Comparison of ENCODE assay signal across 8 mouse cellular contexts in the genomic region with DNA sequence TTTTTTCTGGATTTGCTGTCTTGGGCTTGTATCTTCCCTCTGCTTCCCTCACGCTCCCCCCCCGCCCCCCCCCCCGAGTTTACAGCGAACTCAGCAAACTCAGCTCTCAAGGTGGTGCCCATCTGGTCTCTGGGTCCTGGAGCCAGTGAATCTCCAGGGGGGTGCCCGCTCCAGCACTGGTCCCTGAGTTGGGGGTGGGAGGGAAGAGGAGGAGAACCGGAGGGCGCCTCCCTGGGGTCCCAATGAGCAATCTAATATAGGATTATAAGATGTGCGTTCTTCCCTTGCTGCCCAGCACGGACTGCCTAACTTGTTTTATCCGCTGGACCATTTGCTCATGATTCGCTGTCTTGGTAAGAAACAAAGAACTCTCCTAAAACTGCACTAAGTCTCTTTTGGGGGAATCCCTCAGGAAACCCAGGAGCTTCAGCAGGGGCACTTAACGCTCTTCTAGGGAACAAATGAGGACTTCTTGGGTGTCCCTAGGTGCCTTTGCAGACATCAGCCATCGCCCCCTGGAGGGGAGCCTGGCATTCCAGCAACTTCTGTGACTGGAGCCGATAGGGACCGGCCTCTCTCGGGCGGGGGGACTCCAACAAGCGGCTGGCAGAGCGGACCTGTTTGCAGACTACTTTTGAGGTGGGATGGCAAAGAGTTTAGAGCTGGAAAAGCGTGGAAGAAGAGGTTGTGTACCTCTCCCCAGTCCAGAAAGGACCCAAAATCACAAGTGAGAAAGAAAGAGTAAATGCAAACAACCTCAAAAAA. TPM values are rescaled to one million over a fixed set of nuclear protein-coding genes. Genes with fewer than 3 reads are reported as not detected.
DNase-seq lines count a peak whose midpoint lies in the region; ATAC-seq and TF ChIP-seq lines count a peak whose summit lies in the region.

No protein-coding gene starts in this region.

- peak; percentile 5 for DNase-seq in ovary, postnatal 10 days (ENCODE audit: low spot score)
- DNase-seq in ovary, adult 18-20 months (ENCODE audit: low spot score) = no peak
- peak; percentile 29 for DNase-seq in embryo, embryonic 11 days
- DNase-seq in kidney, postnatal 36 days = peak; percentile 56 to 65
- peak; percentile 38 for DNase-seq in lung, adult 2 months

- TF ChIP-seq POLR2A in lung, adult 2 months (IDR thresholded peaks at IDR 0.05; ENCODE audit: borderline replicate concordance, extremely low read depth, low read depth, low read length) = no peak

- H3K4me1 ChIP-seq in heart, embryonic 15.5 days (replicated peaks) = peaks cover 7% of the 10 kb centered on the region
- H3K4me1 ChIP-seq in lung, adult 2 months (ENCODE audit: control insufficient read depth, insufficient read depth, low read length) = peaks cover 3% of the 10 kb centered on the region
- H3K4me1 ChIP-seq in neural tube, embryonic 14.5 days (ENCODE audit: control insufficient read depth, insufficient read depth, low read length) = 0 out of 2 replicates have a peak, but pooled peaks cover 5% of the 10 kb centered on the region

- no peaks in the 10 kb centered on the region for H3K36me3 ChIP-seq in heart, embryonic 15.5 days
- H3K36me3 ChIP-seq in neural tube, embryonic 14.5 days (ENCODE audit: control insufficient read depth, insufficient read depth, low read length) = no peaks in the 10 kb centered on the region

- peak overlapping the region; percentile 91 for H3K4me2 ChIP-seq in heart, embryonic 15.5 days
- H3K4me2 ChIP-seq in neural tube, embryonic 14.5 days (ENCODE audit: low read depth, low read length) = peak overlapping the region; percentile 76

- TF ChIP-seq CTCF in lung, adult 2 months (IDR thresholded peaks at IDR 0.05; ENCODE audit: insufficient read depth, low read length) = no peak

- H3K9ac ChIP-seq in heart, embryonic 15.5 days = no peak overlapping the region
- no peak overlapping the region for H3K9ac ChIP-seq in neural tube, embryonic 14.5 days (replicated peaks; ENCODE audit: low read depth, low read length)

- H3K9me3 ChIP-seq in heart, embryonic 15.5 days (replicated peaks) = no peaks in the 10 kb centered on the region
- H3K9me3 ChIP-seq in neural tube, embryonic 14.5 days (ENCODE audit: control insufficient read depth, low read length) = no peaks in the 10 kb centered on the region

- no peak overlapping the region for H3K27ac ChIP-seq in heart, embryonic 15.5 days
- H3K27ac ChIP-seq in neural tube, embryonic 14.5 days (ENCODE audit: low read depth, low read length) = no peak overlapping the region

- WGBS in heart, embryonic 15.5 days = 10% methylated on average over 18 of the region's 20 CpGs
- WGBS in lung, adult 2 months = 27% methylated on average over 20 of the region's 20 CpGs
- 18% methylated on average over 15 of the region's 20 CpGs for WGBS in neural tube, embryonic 14.5 days

- peak overlapping the region; percentile 54 for H3K4me3 ChIP-seq in heart, embryonic 15.5 days
- H3K4me3 ChIP-seq in lung, adult 2 months (replicated peaks; ENCODE audit: extremely low read depth, low read depth, low read length) = peak overlapping the region; percentile 59
- H3K4me3 ChIP-seq in neural tube, embryonic 14.5 days (ENCODE audit: low read depth, low read length) = peak overlapping the region; percentile 40

- H3K27me3 ChIP-seq in heart, embryonic 15.5 days = peaks cover 45% of the 10 kb centered on the region
- H3K27me3 ChIP-seq in neural tube, embryonic 14.5 days (ENCODE audit: control insufficient read depth, insufficient read depth, low read length) = no peaks in the 10 kb centered on the region

- ATAC-seq in heart, embryonic 15.5 days (replicated peaks; ENCODE audit: insufficient number of reproducible peaks, insufficient read depth, low FRiP score, low read depth) = no peak
- peak; percentile 41; the same call in 1 of the 2 replicates for ATAC-seq in neural tube, embryonic 14.5 days (ENCODE audit: low read depth)
- ATAC-seq in activated CD4-positive, CD25-positive, alpha-beta regulatory T cell, adult 4 months = no peak

RNA-seq across cellular contexts. Expression of gene Lonrf3, which starts 0.5 kb away (rescaled TPM):
- 0.16 and 0.23 TPM in 2 replicates for polyA plus RNA-seq in heart, embryonic 15.5 days (2015; fragmentation: Nextera tagmentation; extraction: Ambion mirVana)
- polyA plus RNA-seq in lung, adult 2 months (2012; rRNA removed) = 2.9 and 3.7 TPM in 2 replicates
- 0.18 and 0.20 TPM in 2 replicates for polyA plus RNA-seq in neural tube, embryonic 14.5 days (2014; fragmentation: Nextera tagmentation; extraction: Ambion mirVana)
- polyA plus RNA-seq in activated CD4-positive, CD25-positive, alpha-beta regulatory T cell, adult 4 months (2017; shearing (Covaris generic)) = not detected
